Mouse (Mus musculus): Measurements from ENCODE around the gene Lipc.

The Lipc gene

GRCm38 (mm10) chr9:70958381-70958780 lies 6.4 kb upstream of the Lipc start:
- in situ Hi-C loops (cut with MboI, MseI): no loop called here

DNA sequence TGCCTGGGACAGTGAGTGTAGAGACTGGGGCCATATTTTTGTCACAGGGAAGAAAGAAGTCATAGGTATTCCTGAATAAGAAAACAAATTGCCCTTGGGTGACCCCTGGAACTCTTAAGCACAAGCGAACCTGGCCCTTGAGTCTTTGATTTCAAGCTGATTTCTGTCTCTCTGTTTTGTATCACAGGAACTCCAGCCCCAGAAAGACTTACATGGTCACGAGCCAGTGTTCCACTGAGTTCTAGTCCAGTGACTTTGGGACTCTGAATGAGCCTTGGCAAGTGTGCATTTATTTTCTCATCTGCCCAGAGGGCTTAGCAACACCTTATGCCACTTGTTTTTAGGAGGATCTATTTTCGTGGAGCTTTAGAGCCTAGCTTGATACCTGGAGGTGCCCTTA lies 5.7 kb upstream of the Lipc start:
- in situ Hi-C loops (cut with MboI, MseI): no loop called here

DNA sequence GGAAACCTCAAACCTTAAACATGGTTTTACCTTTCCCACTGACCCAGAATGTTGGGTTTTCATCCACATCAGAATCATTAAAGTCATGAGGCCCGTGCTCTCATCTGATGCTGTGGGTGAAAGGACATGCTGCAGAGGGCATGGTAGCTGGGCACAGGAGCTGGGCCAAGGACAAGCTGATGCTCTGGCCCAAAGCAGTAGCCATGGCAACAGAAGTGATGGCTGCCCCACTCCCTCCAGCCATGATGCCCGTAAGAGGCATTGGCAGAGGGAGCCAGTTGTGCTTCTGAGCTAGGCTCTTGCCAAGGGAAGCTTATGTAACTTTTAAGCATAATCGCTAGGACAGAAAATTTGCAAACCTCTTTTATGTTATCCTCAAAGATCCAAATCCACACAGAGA lies 2.2 kb upstream of the Lipc start:
- in situ Hi-C loops (cut with MboI, MseI): no loop called here

GRCm38 (mm10) chr9:70949336-70949735 lies 2.7 kb downstream of the Lipc start:
- in situ Hi-C loops (cut with MboI, MseI): no loop called here

DNA sequence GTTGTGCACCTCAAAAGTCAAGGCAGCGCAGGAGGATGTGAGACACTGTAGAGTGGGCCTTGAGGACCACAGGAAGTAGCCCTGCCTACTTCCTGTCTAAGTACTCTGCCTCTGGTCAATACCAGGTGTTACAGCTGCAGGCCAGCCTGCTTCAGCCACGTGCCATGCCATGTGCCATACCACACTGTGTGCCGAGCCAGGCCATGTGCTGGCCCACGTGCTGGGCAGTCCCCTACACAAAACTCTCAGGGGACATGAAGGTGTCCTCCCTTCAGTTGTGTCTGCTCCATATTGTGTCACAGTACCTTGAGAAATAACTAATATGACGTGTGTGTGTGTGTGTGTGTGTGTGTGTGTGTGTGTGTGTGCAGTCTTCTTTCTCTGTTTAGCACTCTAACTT lies 4.7 kb downstream of the Lipc start:
- in situ Hi-C loops (cut with MboI, MseI): no loop called here

DNA sequence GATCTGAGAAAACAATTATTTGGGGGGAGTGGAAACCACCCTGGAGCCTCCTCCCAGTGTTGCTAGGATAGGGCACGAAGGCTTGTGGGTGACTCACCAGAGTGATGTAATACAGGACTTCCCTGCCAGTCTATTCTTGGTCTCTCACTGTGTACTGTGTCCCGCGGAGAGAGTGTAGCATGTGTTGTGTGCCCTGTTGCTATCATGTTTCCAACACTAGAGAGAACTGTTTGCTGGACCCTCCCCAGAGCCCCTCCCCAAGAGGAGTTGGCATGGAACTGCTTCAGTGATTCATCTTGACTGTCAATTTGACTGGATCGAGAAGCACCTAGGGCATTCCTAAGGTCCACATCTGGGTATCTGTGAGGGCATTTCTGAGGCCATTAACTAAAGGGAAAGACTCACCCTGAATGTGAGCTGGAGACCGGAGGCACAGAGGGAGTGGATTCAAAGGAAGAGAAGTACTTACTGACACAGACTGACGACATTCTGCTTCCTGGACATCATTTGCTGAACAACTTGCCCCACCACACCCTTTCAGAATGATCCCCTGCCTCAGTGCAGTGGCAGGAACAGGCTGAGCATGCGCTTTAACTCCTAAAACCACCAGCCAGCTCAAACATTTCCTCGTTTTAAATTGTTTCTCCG lies 9.2 kb downstream of the Lipc start:
- in situ Hi-C loops (cut with MboI, MseI): no loop called here

GRCm38 (mm10) chr9:70939752-70940501 lies 12.1 kb downstream of the Lipc start:
- in situ Hi-C loops (cut with MboI, MseI): loop anchor here (10.0 kb wide), 1 partner anchor 315 kb away; no protein-coding TSS in a partner anchor

- in situ Hi-C loops (cut with MboI, MseI): loop anchor here (10.0 kb wide), 1 partner anchor 314 kb away; no protein-coding TSS in a partner anchor
Observed at GRCm38 (mm10) chr9:70938850-70939249, 13.2 kb downstream of the Lipc start.

GRCm38 (mm10) chr9:70938134-70938533 lies 13.9 kb downstream of the Lipc start:
- in situ Hi-C loops (cut with MboI, MseI): loop anchor here (10.0 kb wide), 1 partner anchor 313 kb away; no protein-coding TSS in a partner anchor

DNA sequence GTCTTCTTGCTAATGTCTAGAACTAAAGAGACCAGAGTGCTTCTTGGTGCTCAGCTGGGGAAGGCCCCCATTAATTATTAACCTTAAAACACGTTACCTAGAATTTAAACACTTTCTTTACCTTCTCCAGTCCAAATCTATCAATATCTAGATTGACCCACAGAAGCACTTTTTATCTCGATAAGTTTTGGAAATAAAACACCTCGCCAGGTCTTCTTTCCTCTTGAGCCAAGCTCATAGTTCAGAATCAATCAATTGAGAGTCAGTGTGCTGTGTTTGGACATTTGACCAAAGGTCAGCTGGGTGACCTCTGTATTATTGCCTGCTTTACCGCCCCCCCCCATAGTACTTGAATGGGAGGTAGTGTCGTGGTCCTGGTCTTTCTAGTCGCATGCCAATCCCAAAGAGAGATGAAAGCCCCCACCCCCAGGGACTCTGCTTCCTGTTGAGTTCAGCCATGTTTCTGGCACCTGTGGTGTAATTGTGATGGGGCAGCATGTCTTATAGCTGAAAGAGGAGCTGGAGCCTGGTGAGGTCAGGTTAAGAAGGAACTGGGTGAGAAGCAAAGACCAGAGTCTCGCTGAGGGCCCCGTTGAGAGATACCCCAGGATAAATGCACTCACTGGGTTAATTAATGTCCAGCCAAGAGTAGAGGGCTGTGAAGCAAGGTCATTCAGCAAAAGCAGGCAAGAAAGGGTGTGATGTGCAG lies 17.3 kb downstream of the Lipc start:
- in situ Hi-C loops (cut with MboI, MseI): loop anchor here (5.0 to 10.0 kb wide), 2 partner anchors 52 to 310 kb away; no protein-coding TSS in a partner anchor

DNA sequence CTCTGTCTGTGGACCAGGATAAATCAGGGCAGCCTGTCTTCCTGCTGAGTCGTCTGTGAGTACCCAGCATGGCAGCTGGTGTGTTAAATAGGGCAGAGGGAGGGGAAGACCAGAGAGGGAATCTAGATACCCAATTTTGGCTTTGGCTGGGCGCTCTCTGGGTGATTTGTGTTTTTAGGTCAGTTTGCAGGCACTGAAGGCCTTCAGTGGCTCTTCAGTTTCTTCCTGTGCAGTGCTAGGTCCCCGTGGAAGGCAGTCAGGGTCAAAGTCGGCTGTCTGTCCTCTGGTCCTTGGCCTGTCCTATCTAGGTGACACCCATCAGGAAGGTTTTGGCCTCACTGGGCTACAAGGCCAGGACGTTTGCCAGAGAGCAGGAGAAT lies 21.4 kb downstream of the Lipc start:
- in situ Hi-C loops (cut with MboI, MseI): loop anchor here (5.0 to 10.0 kb wide), 2 partner anchors 48 to 306 kb away; no protein-coding TSS in a partner anchor

DNA sequence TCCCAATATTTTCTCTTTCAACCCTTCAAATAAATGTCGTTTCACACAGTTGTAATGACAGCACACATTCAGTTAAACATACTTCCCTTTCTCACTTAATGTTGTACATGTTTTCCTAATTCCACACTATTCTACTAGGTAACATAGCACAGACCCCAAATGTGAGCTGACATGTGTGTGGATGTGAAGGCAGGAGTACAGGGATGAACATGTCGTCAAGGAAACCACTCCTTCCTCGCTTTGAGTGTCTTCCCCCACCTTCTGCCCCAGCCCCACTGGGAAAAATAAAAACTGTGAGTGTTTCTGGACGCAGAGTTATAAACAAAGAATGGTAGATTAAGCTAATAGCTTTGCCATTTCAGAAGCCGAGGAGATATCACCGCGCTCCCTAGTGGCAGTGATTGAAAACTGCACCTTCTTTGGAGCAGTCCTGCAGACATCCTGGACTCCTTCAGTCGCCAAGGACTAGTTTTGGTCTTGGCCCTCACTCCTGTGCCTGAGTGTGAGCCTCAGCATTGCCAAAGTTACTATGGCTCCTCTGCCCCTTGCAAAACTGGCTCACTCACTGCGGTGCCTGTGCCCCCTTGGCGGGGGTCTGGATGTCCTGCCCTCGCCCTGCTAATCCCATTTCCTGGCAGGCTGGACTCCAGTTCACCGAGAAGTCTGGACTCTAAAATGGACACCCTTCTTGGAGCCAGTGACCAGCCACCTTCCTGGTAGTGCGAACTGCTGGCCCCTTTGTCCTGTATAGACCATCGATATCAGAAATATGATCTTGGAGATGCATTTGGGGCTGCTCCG lies 22.0 kb downstream of the Lipc start:
- in situ Hi-C loops (cut with MboI, MseI): loop anchor here (5.0 to 10.0 kb wide), 2 partner anchors 48 to 305 kb away; no protein-coding TSS in a partner anchor

GRCm38 (mm10) chr9:70928472-70928871 lies 23.6 kb downstream of the Lipc start:
- in situ Hi-C loops (cut with MboI, MseI): no loop called here

- in situ Hi-C loops (cut with MboI, MseI): no loop called here
Observed at GRCm38 (mm10) chr9:70927701-70928100, 24.3 kb downstream of the Lipc start.

- in situ Hi-C loops (cut with MboI, MseI): no loop called here
Observed at GRCm38 (mm10) chr9:70926820-70927588, 25.0 kb downstream of the Lipc start.

DNA sequence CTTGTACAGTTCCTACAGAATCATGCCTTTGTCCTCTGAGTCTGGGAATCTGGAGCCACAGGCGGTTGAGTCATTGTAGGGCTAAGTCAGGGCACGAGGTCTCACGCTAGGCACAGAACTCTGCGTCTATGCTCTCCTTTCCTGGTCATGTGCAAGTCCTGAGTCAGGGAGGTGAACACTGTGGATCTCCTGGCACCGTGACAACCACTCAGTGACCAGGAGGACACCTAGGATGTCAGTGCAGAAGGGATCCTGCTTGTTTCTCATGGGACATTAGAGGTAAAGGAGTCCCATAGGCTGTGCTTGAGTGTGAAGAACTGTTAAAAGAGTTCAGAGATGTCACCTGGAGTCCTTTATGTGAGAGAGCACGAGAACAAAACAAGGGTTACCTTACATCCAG lies 26.8 kb downstream of the Lipc start:
- in situ Hi-C loops (cut with MboI, MseI): no loop called here

DNA sequence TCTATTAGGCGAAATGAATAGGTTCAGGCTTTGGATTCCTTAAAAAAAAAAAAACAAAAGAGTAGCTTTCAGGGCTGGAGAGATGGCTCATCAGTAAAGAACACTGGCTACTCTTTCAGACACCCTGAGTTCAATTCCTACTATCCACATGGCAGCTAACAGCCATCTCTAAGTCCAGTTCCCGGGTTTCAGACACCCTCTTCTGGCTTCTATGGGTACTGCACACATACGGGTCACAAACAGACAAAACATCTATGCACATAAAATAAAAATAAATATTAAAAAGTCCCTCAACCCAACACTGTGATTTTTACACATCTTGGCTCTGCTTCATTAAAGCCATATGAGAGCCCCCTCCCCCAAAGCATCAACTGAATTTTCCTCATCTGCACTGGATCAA lies 27.3 kb downstream of the Lipc start:
- in situ Hi-C loops (cut with MboI, MseI): no loop called here

GRCm38 (mm10) chr9:70921781-70922565 lies 30.1 kb downstream of the Lipc start:
- in situ Hi-C loops (cut with MboI, MseI): no loop called here

GRCm38 (mm10) chr9:70921132-70921531 lies 30.9 kb downstream of the Lipc start:
- in situ Hi-C loops (cut with MboI, MseI): no loop called here

GRCm38 (mm10) chr9:70919271-70919670 lies 32.8 kb downstream of the Lipc start:
- in situ Hi-C loops (cut with MboI, MseI): no loop called here
